In the genomic region with DNA sequence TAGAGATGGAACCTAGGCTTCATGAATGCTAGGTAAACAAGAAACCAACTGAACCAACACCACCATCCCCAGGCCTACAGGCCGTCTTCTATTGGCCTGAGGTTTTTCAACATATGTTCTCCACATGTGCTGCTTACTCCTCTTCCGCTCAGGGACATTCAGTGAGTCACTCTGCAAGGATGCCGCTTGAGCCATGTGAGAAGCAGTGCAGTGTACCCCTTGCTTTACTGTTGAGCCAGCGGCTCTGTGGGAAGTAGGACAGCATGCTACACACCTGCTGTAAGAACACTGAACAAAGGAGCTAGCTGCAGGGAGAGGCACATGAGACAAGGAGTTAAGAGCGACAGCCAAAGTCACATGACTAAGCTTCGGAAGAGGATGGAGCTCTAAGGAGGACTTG, we compare ENCODE assay signal across 21 mouse cellular contexts. TPM values are rescaled to one million over a fixed set of nuclear protein-coding genes. Genes with fewer than 3 reads are reported as not detected.
DNase-seq lines count a peak whose midpoint lies in the region; ATAC-seq lines count a peak whose summit lies in the region.
"Had no signal": no experiment of that assay in that cellular context is flagged by ENCODE, and none has a peak within 500 bp of the region (broad histone marks: within the 10 kb centered on the region; RNA-seq: fewer than 3 reads in every experiment).

No protein-coding gene starts in this region.

- H3K9ac ChIP-seq in forebrain, embryonic 12.5 days, result no peak overlapping the region
- H3K9ac ChIP-seq: hindbrain, embryonic 15.5 days; midbrain, embryonic 15.5 days had no signal

- H3K4me1 ChIP-seq in forebrain, embryonic 12.5 days, result no peaks in the 10 kb centered on the region
- H3K4me1 ChIP-seq: forebrain, embryonic 10.5 days; hindbrain, embryonic 15.5 days; midbrain, embryonic 15.5 days had no signal

- peaks cover 96% of the 10 kb centered on the region for H3K36me3 ChIP-seq in forebrain, embryonic 12.5 days (replicated peaks)

- H3K4me2 ChIP-seq in forebrain, embryonic 12.5 days, result no peak overlapping the region
- H3K4me2 ChIP-seq: hindbrain, embryonic 15.5 days; midbrain, embryonic 15.5 days had no signal

- H3K27ac ChIP-seq in forebrain, embryonic 12.5 days, result no peak overlapping the region
- H3K27ac ChIP-seq: forebrain, embryonic 10.5 days; hindbrain, embryonic 15.5 days; left cerebral cortex, adult 2 months; macrophage; midbrain, embryonic 15.5 days; stomach, postnatal 0 days had no signal

- peak; percentile 79 for ATAC-seq in frontal cortex, adult (ENCODE audit: low TSS enrichment)
- ATAC-seq in forebrain, embryonic 12.5 days (ENCODE audit: low FRiP score), result no peak
- ATAC-seq: midbrain, embryonic 15.5 days had no signal

- no peak for DNase-seq in frontal cortex, postnatal 14 days (ENCODE audit: low spot score in 2 of 2)
- peak; percentile 11 for DNase-seq in right cerebral cortex, postnatal 25 days
- DNase-seq in right cerebral cortex, postnatal 4 days, result no peak
- peak; percentile 35 for DNase-seq in forelimb bud, embryonic 11.5 days (ENCODE audit: low read depth, low spot score)
- peak; percentile 22 for DNase-seq in telencephalon, adult 2 months (ENCODE audit: low read depth, low spot score)
- DNase-seq in lung, postnatal 25 days (ENCODE audit: low spot score), result no peak
- DNase-seq: cerebellum, adult 2 months; kidney, adult 11 months; kidney, postnatal 14 days; liver; lung, adult 18-20 months; thymus, postnatal 36 days had no signal

- H3K9me3 ChIP-seq in forebrain, embryonic 12.5 days, result no peaks in the 10 kb centered on the region
- H3K9me3 ChIP-seq: forebrain, embryonic 10.5 days; G1E; hindbrain, embryonic 15.5 days; midbrain, embryonic 15.5 days had no signal

- no peak overlapping the region for H3K4me3 ChIP-seq in forebrain, embryonic 12.5 days (replicated peaks)
- H3K4me3 ChIP-seq: forebrain, embryonic 10.5 days; hindbrain, embryonic 15.5 days; left cerebral cortex, adult 2 months; midbrain, embryonic 15.5 days had no signal

- 91% methylated on average over 6 of the region's 6 CpGs for WGBS in forebrain, embryonic 12.5 days

- H3K27me3 ChIP-seq in forebrain, embryonic 12.5 days, result no peaks in the 10 kb centered on the region
- H3K27me3 ChIP-seq: hindbrain, embryonic 15.5 days; midbrain, embryonic 15.5 days had no signal

RNA-seq across cellular contexts. Expression of a gene that starts 43.7 kb away (rescaled TPM):
- 72.2 and 73.6 TPM in 2 replicates for polyA plus RNA-seq in forebrain, embryonic 12.5 days (2016; fragmentation: Nextera tagmentation; extraction: Ambion mirVana)

RNA-seq across cellular contexts. Expression of a gene that starts 47.9 kb away (rescaled TPM):
- polyA plus RNA-seq in forebrain, embryonic 12.5 days (2016; fragmentation: Nextera tagmentation; extraction: Ambion mirVana), result 212 and 217 TPM in 2 replicates

Comparison
In these comparisons a context has a peak if more than half of its experiments do, and no peak if none do; other contexts are left out.
1. DNase-seq: peak in right cerebral cortex, postnatal 25 days (single experiment), forelimb bud, embryonic 11.5 days (single experiment) and telencephalon, adult 2 months (single experiment); none in frontal cortex, postnatal 14 days (0 of 2), right cerebral cortex, postnatal 4 days (single experiment) and lung, postnatal 25 days (single experiment).